Mouse (Mus musculus): ENCODE measurements around the gene Hhip. TPM values are rescaled to one million over a fixed set of nuclear protein-coding genes. Genes with fewer than 3 reads are reported as not detected.
A peak's percentile ranks its signal among the peaks of the same experiment; 100 is the strongest.

Hhip gene
- polyA plus RNA-seq, 1 experiment from 2014 or later, result 16.7 TPM

GRCm38 (mm10) chr8:79984946-79985345, 72.9 kb downstream of the Hhip start:
- no peak for ATAC-seq (ENCODE audit: insufficient read depth, low FRiP score, low read depth)
- 0 out of 2 replicates have a peak, but pooled peaks cover 5% of the 10 kb centered on the region for H3K4me1 ChIP-seq
- no peak overlapping the region for H3K4me3 ChIP-seq (replicated peaks)
- 52% methylated on average over 2 of the region's 2 CpGs for WGBS
- no peak overlapping the region for H3K4me2 ChIP-seq
- no peaks in the 10 kb centered on the region for H3K36me3 ChIP-seq
- no peak overlapping the region for H3K9ac ChIP-seq
- H3K27me3 ChIP-seq (replicated peaks), result no peaks in the 10 kb centered on the region
- H3K9me3 ChIP-seq, result no peaks in the 10 kb centered on the region
- H3K27ac ChIP-seq, result no peak overlapping the region

DNA sequence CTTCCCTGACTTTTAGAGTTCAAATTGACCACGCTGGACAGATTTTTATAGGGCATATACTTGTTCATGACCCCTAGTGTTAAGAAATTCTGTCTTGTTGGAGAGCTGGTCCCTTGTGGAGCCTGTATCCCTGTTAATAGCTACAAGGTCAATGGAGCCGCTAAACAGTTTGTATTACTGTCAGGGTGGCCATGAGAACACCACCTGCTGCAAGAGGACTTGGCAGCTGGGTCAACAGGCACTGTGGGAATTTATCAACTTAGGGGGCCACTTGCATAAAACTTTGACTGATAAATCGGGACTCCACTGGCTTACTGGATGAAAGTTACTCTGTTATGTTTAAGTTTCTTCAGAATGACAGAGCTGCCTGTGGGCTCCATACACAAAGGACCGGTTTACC, 75.7 kb downstream of the Hhip start:
- H3K4me2 ChIP-seq, result no peak overlapping the region
- H3K4me3 ChIP-seq (replicated peaks), result no peak overlapping the region
- no peaks in the 10 kb centered on the region for H3K27me3 ChIP-seq (replicated peaks)
- H3K27ac ChIP-seq, result peak overlapping the region; percentile 48; the same call in 1 of the 2 replicates
- no peak overlapping the region for H3K9ac ChIP-seq
- H3K4me1 ChIP-seq, result 0 out of 2 replicates have a peak, but pooled peaks cover 5% of the 10 kb centered on the region
- H3K36me3 ChIP-seq, result no peaks in the 10 kb centered on the region
- 18% methylated on average over 4 of the region's 4 CpGs for WGBS
- no peaks in the 10 kb centered on the region for H3K9me3 ChIP-seq
- peak; percentile 71; the same call in 1 of the 2 replicates for ATAC-seq (ENCODE audit: insufficient read depth, low FRiP score, low read depth)

DNA sequence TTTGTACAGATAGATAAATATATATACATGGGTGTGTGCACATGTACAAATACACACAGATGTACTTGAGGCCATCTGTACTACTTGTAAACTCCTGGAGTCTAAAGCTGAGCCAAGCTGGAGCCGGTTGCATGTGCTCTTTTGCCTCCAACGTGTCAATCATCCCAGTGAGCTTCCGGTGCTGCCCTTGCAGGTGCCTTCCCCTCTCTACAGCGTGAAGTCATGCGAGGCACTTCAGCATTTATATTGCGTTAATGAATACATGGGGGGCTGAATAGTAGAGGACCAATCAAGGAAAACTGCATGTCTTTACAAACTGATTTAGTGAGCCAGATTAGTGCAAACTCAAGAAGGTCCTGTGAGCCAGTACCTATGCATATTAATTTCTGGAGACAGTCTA, 91.6 kb downstream of the Hhip start:
- 63% methylated on average over 6 of the region's 6 CpGs for WGBS
- H3K4me3 ChIP-seq (replicated peaks), result no peak overlapping the region
- H3K27me3 ChIP-seq (replicated peaks), result no peaks in the 10 kb centered on the region
- H3K9me3 ChIP-seq, result no peaks in the 10 kb centered on the region
- no peak overlapping the region for H3K9ac ChIP-seq
- H3K27ac ChIP-seq, result no peak overlapping the region
- ATAC-seq (ENCODE audit: insufficient read depth, low FRiP score, low read depth), result no peak
- H3K4me2 ChIP-seq, result no peak overlapping the region
- no peaks in the 10 kb centered on the region for H3K36me3 ChIP-seq
- no peaks in the 10 kb centered on the region for H3K4me1 ChIP-seq

DNA sequence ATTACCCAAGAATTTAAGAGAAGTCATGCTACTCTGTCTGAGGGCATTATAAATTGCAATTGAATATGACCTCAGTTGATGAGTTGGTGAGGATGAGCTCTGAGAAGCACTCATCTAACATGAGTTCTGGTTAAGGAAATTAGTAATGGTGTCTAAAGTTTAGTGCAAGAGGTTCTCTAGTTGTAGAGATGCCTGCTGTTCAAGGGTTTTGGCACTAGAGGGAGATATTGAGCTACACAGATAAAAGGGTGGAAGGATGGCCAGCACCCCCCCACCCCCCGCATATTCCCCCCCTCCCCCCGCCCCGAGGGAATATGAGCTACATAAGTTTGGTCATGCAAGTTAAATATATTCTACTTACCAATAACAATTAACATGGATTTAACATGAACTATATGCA, 104.9 kb downstream of the Hhip start:
- 10% methylated on average over 3 of the region's 3 CpGs for WGBS
- H3K9me3 ChIP-seq, result no peaks in the 10 kb centered on the region
- H3K27me3 ChIP-seq (replicated peaks), result no peaks in the 10 kb centered on the region
- H3K27ac ChIP-seq, result no peak overlapping the region
- no peaks in the 10 kb centered on the region for H3K36me3 ChIP-seq
- H3K9ac ChIP-seq, result no peak overlapping the region
- ATAC-seq (ENCODE audit: insufficient read depth, low FRiP score, low read depth), result no peak
- H3K4me3 ChIP-seq (replicated peaks), result no peak overlapping the region
- no peaks in the 10 kb centered on the region for H3K4me1 ChIP-seq
- no peak overlapping the region for H3K4me2 ChIP-seq

- ATAC-seq (ENCODE audit: insufficient read depth, low FRiP score, low read depth), result no peak
- WGBS, result 58% methylated on average over 3 of the region's 3 CpGs
These were observed 107.4 kb downstream of the Hhip start for GRCm38 (mm10) chr8:79950376-79950775.

DNA sequence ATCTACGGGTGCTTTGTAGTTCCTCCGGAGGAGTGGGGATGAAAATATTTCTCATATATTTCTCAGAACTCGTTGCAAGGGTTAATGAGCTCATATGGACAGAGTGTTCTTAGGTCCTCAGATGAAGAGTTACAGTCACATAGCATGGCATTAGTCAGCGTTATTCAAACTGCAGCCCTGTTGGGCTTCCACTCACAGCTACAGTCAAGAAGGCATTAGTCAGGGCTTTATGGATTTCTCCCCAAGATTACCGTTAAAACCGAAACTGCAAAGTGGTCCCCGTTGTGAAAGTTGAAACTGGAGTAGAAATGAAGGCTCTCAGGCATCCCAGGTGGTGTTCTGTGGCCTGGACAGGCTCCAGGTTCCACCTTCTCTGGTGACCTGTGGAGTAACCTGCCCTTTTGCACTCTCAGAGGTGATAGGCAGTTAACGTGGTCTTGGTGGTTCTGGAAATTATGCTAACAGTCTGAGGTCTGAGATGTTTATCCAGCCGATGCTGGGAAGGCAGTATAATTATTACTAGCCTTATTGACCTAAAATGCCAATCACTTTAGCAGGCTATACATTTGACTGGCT, 112.2 kb downstream of the Hhip start:
- Histone ChIP-seq H3K27me3 (replicated peaks) (no peaks in the 10 kb centered on the region), H3K4me3 (replicated peaks) (no peak overlapping the region), H3K9ac (no peak overlapping the region), H3K4me2 (no peak overlapping the region), H3K4me1 (no peaks in the 10 kb centered on the region), H3K27ac (no peak overlapping the region), H3K9me3 (no peaks in the 10 kb centered on the region), H3K36me3 (no peaks in the 10 kb centered on the region)
- ATAC-seq (ENCODE audit: insufficient read depth, low FRiP score, low read depth), result no peak
- WGBS, result 59% methylated on average over 9 of the region's 9 CpGs

More at GRCm38 (mm10) chr8:79950376-79950775, 107.4 kb downstream of the Hhip start:
- H3K27ac ChIP-seq, result no peak overlapping the region
- no peaks in the 10 kb centered on the region for H3K27me3 ChIP-seq (replicated peaks)
- no peaks in the 10 kb centered on the region for H3K4me1 ChIP-seq
- H3K9me3 ChIP-seq, result no peaks in the 10 kb centered on the region
- no peak overlapping the region for H3K4me2 ChIP-seq
- H3K9ac ChIP-seq, result no peak overlapping the region
- no peak overlapping the region for H3K4me3 ChIP-seq (replicated peaks)
- no peaks in the 10 kb centered on the region for H3K36me3 ChIP-seq

DNA sequence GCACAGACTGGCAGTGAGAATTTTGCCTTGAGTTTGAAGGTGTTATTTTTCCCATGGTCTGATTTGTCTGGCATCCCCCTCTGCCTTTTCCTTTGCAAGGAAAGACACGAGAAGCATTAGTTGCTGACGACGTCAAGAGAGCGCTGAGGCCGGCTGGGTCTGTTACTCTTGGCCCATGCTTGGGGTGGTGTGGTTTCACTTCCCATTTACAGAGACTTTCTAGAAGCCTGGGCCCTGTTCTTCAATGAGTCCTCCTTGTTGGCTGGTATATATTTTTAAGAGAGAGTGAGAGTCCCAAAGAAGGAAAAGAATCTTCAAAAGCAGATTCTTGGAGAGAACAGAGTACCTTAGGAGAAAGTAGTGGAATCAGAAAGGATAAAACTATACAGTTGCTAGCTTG, 116.7 kb downstream of the Hhip start:
- ATAC-seq (ENCODE audit: insufficient read depth, low FRiP score, low read depth), result no peak
- WGBS, result 84% methylated on average over 5 of the region's 5 CpGs

DNA sequence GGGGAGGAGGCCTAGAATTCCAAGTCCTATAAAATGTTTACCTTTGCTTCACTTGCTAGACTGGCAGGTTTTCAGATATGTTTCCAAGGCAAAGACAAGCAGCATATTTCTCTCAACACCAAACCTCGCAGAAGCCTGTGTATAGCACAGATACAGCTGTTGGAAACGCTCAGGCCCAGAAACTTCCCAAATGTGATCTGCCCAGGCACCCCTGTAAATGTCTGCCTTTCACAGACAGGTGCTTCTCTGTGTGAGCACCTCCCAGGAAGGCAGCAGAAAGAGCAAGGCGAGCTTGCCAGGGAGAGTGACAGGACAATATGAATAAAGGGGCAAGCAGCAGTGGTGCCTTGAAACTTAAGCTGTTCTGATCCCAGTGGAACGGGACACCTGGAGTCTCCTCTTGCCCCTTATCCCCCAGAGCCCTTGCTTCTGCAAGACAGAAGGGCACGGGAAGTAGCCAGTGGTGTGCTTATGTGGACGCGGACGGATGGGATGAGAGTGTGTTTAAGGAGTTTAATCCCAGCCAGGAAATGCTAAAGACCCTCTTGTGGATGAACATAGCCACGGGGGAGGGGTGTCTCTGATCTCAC, 120.9 kb downstream of the Hhip start:
- H3K36me3 ChIP-seq, result no peaks in the 10 kb centered on the region
- H3K9me3 ChIP-seq, result no peaks in the 10 kb centered on the region
- no peak for ATAC-seq (ENCODE audit: insufficient read depth, low FRiP score, low read depth)
- H3K4me1 ChIP-seq, result no peaks in the 10 kb centered on the region
- no peak overlapping the region for H3K27ac ChIP-seq
- WGBS, result 46% methylated on average over 9 of the region's 9 CpGs
- H3K4me2 ChIP-seq, result no peak overlapping the region
- no peak overlapping the region for H3K4me3 ChIP-seq (replicated peaks)
- no peak overlapping the region for H3K9ac ChIP-seq
- no peaks in the 10 kb centered on the region for H3K27me3 ChIP-seq (replicated peaks)

More for the DNA sequence above, 116.7 kb downstream of the Hhip start:
- H3K27me3 ChIP-seq (replicated peaks), result no peaks in the 10 kb centered on the region
- H3K9ac ChIP-seq, result no peak overlapping the region
- H3K27ac ChIP-seq, result no peak overlapping the region
- H3K36me3 ChIP-seq, result no peaks in the 10 kb centered on the region
- H3K9me3 ChIP-seq, result no peaks in the 10 kb centered on the region
- no peaks in the 10 kb centered on the region for H3K4me1 ChIP-seq
- H3K4me3 ChIP-seq (replicated peaks), result no peak overlapping the region
- H3K4me2 ChIP-seq, result no peak overlapping the region

GRCm38 (mm10) chr8:79935793-79936192, 122.0 kb downstream of the Hhip start:
- H3K36me3 ChIP-seq, result no peaks in the 10 kb centered on the region
- H3K27me3 ChIP-seq (replicated peaks), result no peaks in the 10 kb centered on the region
- WGBS, result 38% methylated on average over 7 of the region's 7 CpGs
- H3K4me1 ChIP-seq, result no peaks in the 10 kb centered on the region
- no peak overlapping the region for H3K27ac ChIP-seq
- ATAC-seq (ENCODE audit: insufficient read depth, low FRiP score, low read depth), result no peak
- no peaks in the 10 kb centered on the region for H3K9me3 ChIP-seq
- no peak overlapping the region for H3K4me3 ChIP-seq (replicated peaks)
- no peak overlapping the region for H3K9ac ChIP-seq
- H3K4me2 ChIP-seq, result no peak overlapping the region

DNA sequence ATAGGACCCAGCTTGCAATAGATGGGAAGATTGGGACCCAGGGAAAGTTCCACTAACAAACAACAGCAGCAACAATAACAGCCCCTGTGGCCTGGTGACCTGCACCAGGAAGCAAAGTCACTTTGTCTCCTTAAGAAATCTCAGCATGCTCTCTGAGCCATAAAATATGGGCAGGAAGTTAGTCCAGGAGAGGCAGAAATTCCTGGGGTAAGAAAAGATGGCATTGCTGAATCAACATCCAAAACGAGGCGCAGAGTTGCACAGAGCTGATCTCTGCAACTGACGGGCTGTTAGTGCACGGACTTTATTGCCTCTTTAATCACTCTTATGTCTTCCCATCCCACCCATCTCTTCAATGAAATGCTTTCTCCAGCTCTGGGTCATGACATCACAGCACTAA, 128.6 kb downstream of the Hhip start:
- 40% methylated on average over 4 of the region's 4 CpGs for WGBS
- Histone ChIP-seq H3K27me3 (replicated peaks) (no peaks in the 10 kb centered on the region), H3K27ac (no peak overlapping the region), H3K36me3 (no peaks in the 10 kb centered on the region), H3K4me1 (no peaks in the 10 kb centered on the region), H3K4me2 (no peak overlapping the region), H3K4me3 (replicated peaks) (no peak overlapping the region), H3K9me3 (no peaks in the 10 kb centered on the region), H3K9ac (no peak overlapping the region)
- ATAC-seq (ENCODE audit: insufficient read depth, low FRiP score, low read depth), result no peak

DNA sequence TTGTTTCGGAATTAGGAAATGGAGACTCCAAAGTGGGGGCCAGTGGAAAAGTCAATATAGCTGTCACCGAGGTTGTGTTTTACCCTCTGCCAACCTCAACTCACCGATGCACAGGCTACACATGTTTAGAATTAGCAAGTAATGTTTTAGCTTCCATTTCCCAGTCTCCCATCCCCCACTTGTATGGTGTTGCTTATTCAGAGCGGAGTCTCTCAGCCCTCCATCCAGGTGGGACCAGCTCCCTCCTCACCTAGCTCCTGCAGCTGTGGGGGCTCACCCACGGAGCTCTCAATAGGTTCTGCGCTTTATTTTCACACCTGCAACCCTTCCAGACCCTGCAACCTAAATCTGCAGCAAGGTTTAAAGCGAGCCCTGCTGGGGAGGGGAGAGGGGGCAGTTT, 140.6 kb downstream of the Hhip start:
- WGBS, result 56% methylated on average over 7 of the region's 7 CpGs

More for the DNA sequence above, 140.6 kb downstream of the Hhip start:
- Histone ChIP-seq H3K27ac (no peak overlapping the region), H3K9ac (no peak overlapping the region), H3K4me1 (no peaks in the 10 kb centered on the region), H3K4me3 (replicated peaks) (no peak overlapping the region), H3K9me3 (no peaks in the 10 kb centered on the region), H3K36me3 (no peaks in the 10 kb centered on the region), H3K4me2 (no peak overlapping the region), H3K27me3 (replicated peaks) (no peaks in the 10 kb centered on the region)
- no peak for ATAC-seq (ENCODE audit: insufficient read depth, low FRiP score, low read depth)

All from stomach, embryonic 15.5 days (tissue).